Mouse (Mus musculus) gastrocnemius, adult 8-10 months (tissue): Measurements from ENCODE around the gene Mkrn2os. TPM values are rescaled to one million over a fixed set of nuclear protein-coding genes. Genes with fewer than 3 reads are reported as not detected.

Source experiments
- DNase-seq, 2 experiments: peaks; one replicate each; pipeline ENCODE4 v3.0.0; 2022; ENCODE audit warnings: low spot score in 2 of 2
- total RNA-seq, 4 experiments: library from RNA; stranded (reverse); gene quantifications; 2 replicates each; pipeline ENCODE4 v1.2.4; 2022

Mkrn2os gene
- total RNA-seq, 4 experiments from 2014 or later: not detected

GRCm38 (mm10) chr6:115582328-115583115 lies 9.9 kb downstream of the Mkrn2os start:
- no peak for DNase-seq

DNA sequence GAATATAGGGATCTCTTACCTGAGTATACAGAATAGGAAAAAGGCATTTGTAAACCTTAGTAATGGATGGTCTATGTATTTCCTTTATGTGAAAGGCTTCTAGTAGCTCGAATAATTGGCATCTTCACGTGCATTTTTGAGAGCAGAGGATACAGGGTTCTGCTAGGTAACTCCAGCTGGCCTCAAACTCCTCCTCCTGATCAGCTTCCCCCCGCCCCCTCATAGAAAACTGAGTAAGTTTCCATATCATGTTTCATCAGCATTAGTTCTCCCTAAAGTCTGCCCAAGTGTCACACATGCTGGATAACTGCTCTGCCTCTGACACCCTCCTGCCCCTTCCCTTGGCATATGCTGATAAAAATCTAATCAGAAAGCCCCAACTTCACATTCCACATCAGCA lies 11.6 kb downstream of the Mkrn2os start:
- DNase-seq: no peak

DNA sequence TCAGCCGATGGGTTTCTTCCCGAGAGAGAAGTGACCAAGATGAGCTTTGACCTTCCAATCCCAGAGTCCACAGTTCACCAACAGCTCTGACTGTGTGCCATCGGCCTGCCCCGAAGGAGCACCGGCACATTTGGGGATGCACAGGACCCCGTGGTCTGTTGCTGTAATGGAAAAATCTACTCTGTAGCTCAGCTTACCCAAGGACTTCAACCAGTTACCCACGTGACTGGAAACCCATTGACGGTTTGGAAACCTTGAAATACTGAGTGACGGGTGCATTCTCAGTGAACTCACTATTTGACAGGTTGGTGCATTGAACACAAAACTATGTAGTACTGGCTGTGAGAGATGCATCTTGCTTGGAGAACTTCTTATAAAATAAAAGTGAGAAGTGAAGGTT lies 14.4 kb downstream of the Mkrn2os start:
- no peak for DNase-seq

DNA sequence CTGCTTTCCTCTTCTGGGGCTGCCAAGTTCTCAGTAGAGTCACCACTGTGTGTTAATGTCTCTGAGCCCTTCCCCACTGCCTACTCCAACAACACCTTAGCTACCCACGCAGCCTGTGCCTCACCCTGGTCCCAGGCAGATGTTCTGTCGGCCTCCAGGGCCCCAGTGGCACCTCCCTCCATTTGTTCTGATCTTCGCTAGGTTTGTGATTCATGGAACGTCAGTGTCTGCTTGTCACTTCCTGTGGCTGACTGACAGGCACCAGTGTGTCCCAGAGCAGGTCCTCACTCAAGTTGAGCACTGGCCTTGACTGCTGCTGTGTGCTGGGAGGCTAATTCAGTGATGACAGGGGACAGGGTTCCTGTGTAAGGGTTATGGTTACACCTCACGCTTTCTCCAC lies 15.0 kb downstream of the Mkrn2os start:
- no peak for DNase-seq

DNA sequence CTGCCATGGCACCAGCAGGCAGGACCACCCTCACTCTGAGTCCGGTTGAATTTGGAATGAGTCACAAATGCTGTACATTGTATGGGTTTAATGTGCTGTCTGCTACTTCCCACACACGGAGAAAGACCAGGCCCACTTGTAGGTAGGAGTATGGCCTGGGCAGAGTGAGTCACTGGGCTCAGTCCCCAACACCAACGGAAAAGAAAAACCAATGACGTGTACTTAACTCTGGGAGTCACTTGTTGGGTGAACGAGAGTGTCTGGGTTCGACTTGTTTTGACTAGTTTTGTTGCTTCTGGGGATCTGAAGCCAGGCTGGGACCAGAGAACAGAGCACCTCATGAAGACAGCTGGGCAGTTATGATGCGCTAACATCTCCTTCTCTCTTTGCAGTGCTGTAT lies 18.2 kb downstream of the Mkrn2os start:
- DNase-seq: no peak

- DNase-seq: no peak
These were observed 26.8 kb downstream of the Mkrn2os start for GRCm38 (mm10) chr6:115565479-115566045.

- no peak for DNase-seq
These were observed 32.4 kb downstream of the Mkrn2os start for GRCm38 (mm10) chr6:115559651-115560632.

GRCm38 (mm10) chr6:115558176-115558575 lies 34.2 kb downstream of the Mkrn2os start:
- no peak for DNase-seq

- DNase-seq: no peak
These were observed 36.9 kb downstream of the Mkrn2os start for GRCm38 (mm10) chr6:115555485-115555884.

GRCm38 (mm10) chr6:115546276-115546675 lies 46.1 kb downstream of the Mkrn2os start:
- peak; percentile 46 to 60 for DNase-seq

DNA sequence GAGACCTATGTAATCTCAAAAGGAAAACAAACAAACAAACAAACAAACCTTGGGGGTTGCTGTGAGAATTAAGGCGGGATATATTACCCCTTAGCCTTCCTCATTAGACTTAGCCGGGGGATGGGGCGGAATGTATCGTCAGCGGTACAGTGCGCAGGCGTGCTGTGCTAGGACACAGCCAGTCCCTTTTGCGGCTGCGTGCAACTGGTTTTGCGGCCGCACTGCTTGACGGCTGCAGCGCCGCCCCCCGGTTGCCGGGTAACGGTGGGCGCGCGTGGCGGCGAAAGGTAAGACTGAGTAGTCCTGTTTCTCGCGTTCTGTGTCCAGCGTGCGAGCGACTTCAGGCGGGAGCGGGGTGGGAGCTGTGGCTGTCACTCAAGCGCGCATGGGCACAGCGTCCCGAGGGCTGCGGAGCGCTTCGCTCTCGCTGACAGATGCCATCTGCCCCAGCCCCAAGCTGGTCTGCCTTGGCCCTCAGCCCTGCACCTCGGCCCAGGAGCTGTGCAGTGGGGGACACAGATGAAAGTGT lies 47.9 kb downstream of the Mkrn2os start, which contains the start of gene Tsen2:
TSS of gene Tsen2 (plus strand) at position 223 of the 529 bp plus-strand sequence.
- peak; percentile 96 for DNase-seq

- no peak for DNase-seq
These were observed 50.0 kb downstream of the Mkrn2os start for GRCm38 (mm10) chr6:115542341-115542740.

DNA sequence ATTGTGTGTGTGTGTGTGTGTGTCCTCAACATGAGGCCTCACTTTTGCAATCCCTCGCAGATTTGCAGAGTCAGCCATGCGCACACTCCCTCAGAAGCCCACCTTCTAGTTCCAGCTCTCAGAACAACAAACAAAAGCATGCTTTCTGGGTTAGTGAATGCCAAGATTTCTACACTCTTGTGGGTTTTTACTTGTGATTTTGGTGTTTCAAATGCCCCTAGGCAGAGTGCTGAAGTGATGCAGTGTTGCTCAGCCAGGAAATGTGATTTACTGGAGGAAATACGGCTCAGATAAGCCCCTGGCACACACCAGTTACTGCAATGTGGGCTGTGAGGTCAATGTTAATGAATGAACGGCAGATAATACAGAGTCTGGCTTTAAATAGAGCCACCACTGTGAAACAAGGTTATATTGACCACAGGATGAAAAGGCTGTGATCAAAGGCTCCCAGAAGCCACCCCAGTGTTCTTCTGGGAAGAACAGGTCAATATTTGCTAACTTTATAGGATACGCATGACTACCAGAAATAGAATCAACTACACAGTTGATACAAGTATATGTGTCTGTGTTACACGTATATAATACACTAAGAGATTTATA lies 50.6 kb downstream of the Mkrn2os start:
- DNase-seq: no peak

- DNase-seq: peak; percentile 52 to 57
These were observed 53.5 kb downstream of the Mkrn2os start for GRCm38 (mm10) chr6:115538645-115539429.

- no peak for DNase-seq
These were observed 56.2 kb downstream of the Mkrn2os start for GRCm38 (mm10) chr6:115536169-115536568.

- DNase-seq: peak in 1 of 2 experiments; percentile 31
These were observed 57.8 kb downstream of the Mkrn2os start for GRCm38 (mm10) chr6:115534617-115535016.
